Mouse (Mus musculus) midbrain, postnatal 0 days (tissue): ENCODE measurements around the gene Evi5l. TPM values are rescaled to one million over a fixed set of nuclear protein-coding genes. Genes with fewer than 3 reads are reported as not detected.
A peak's percentile ranks its signal among the peaks of the same experiment; 100 is the strongest.
"Not testable (repeated sequence)": the region's sequence is repeated elsewhere in the genome, so short reads cannot be mapped to it uniquely, and the experiment has no call there.

ENCODE experiments used
- ATAC-seq: fragments of 200-750 bp; cut with Nextera tagmentation; 2 replicates; pipeline ENCODE4 v1.8.0; 2017; ENCODE audit warnings: moderate number of reproducible peaks, mild to moderate bottlenecking, moderate TSS enrichment, moderate library complexity; ENCODE audit not compliant: low FRiP score
- DNase-seq: peaks from one replicate; pipeline ENCODE4 v3.0.0-alpha.2; 2015; ENCODE audit warnings: low spot score
- H3K27ac ChIP-seq: fragments of 300-500 bp; sonication (generic); 2 replicates; pipeline ENCODE4 v1.5.1; 2014; ENCODE audit warnings: low read depth, mild to moderate bottlenecking, low read length, mixed read lengths
- H3K27me3 ChIP-seq: fragments of 300-500 bp; sonication (generic); 2 replicates; pipeline ENCODE4 v1.6.1; 2014; ENCODE audit warnings: low read length, control low read depth, mixed read lengths; ENCODE audit not compliant: insufficient read depth
- H3K36me3 ChIP-seq: fragments of 300-500 bp; sonication (generic); 2 replicates; pipeline ENCODE4 v1.6.1; 2014; ENCODE audit warnings: low read length, control low read depth, mixed read lengths; ENCODE audit not compliant: insufficient read depth
- H3K4me1 ChIP-seq: fragments of 300-500 bp; sonication (generic); 2 replicates; pipeline ENCODE4 v1.6.1; 2014; ENCODE audit warnings: mild to moderate bottlenecking, control low read depth, antibody characterized with exemption, low read length, mixed read lengths; ENCODE audit not compliant: insufficient read depth
- H3K4me2 ChIP-seq: fragments of 300-500 bp; sonication (generic); 2 replicates; pipeline ENCODE4 v1.6.1; 2014; ENCODE audit warnings: low read depth, mild to moderate bottlenecking, low read length, mixed read lengths; ENCODE audit not compliant: poor library complexity, severe bottlenecking
- H3K4me3 ChIP-seq: fragments of 300-500 bp; sonication (generic); 2 replicates; pipeline ENCODE4 v1.5.1; 2014; ENCODE audit warnings: low read depth, mild to moderate bottlenecking, low read length, moderate library complexity
- H3K9ac ChIP-seq: fragments of 300-500 bp; sonication (generic); replicated peaks from 2 replicates; pipeline ENCODE4 v1.6.1; 2014; ENCODE audit warnings: mild to moderate bottlenecking, low read length, moderate library complexity, mixed read lengths; ENCODE audit not compliant: poor library complexity, severe bottlenecking
- H3K9me3 ChIP-seq: fragments of 300-500 bp; sonication (generic); 2 replicates; pipeline ENCODE4 v1.6.1; 2016; ENCODE audit warnings: low read length, control low read depth
- CTCF ChIP-seq: IDR thresholded peaks from 2 replicates; pipeline ENCODE4 v1.5.1; 2016; ENCODE audit warnings: antibody characterized with exemption, mild to moderate bottlenecking
- WGBS: fragments of 180-500 bp; shearing (Covaris S2); extraction: QIAGEN DNeasy Blood & Tissue Kit; methylation state at CpG from one replicate; pipeline ENCODE4 v1.1.7; 2014; 5-methylcytosine and 5-hydroxymethylcytosine counted together
- polyA plus RNA-seq: library from polyadenylated mRNA; unstranded; fragments of >200 nt; fragmentation: Nextera tagmentation; extraction: Ambion mirVana; gene quantifications from 2 replicates; pipeline ENCODE4 v1.2.1, GENCODE M21; 2015
- total RNA-seq: library from RNA; depleted of rRNA; stranded (reverse); fragments of >200 nt; gene quantifications from 2 replicates; pipeline ENCODE4 v1.2.3, GENCODE M21; 2014

Evi5l gene
- total and polyA plus RNA-seq, 2 experiments from 2014 or later = 108 to 238 TPM

DNA sequence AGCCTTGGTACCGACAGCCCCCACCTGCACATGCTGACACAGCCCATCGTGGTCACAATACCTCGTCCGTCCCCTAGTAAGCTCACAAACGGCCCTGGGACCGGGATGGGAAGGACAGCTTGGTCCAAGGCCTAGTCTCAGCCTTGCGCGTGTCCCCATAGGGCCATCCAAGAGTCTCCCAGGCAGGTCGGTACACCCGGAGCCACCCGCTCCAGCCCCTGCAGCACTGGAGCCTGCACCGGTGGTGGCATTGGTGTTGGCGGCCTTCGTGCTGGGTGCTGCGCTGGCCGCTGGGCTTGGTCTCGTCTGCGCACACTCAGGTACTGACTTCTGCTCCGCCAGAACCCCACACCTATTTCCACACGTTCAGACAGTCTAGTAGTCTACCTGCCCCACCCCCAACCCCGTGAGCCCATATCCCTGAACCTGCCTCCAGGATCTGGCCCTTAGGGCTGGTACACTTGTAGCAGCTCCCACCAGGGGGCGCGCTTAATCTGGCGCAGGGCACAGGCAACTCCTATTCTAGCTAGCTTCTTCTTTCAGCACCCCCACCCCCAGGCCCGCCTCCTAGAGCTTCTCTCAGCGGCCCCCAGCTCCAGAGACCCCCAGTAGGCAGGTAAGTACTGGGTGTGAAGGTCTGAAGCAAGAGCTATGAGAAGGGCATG, 84.1 kb downstream of the Evi5l start:
- H3K4me2 ChIP-seq = no peak overlapping the region
- no peaks in the 10 kb centered on the region for H3K9me3 ChIP-seq

DNA sequence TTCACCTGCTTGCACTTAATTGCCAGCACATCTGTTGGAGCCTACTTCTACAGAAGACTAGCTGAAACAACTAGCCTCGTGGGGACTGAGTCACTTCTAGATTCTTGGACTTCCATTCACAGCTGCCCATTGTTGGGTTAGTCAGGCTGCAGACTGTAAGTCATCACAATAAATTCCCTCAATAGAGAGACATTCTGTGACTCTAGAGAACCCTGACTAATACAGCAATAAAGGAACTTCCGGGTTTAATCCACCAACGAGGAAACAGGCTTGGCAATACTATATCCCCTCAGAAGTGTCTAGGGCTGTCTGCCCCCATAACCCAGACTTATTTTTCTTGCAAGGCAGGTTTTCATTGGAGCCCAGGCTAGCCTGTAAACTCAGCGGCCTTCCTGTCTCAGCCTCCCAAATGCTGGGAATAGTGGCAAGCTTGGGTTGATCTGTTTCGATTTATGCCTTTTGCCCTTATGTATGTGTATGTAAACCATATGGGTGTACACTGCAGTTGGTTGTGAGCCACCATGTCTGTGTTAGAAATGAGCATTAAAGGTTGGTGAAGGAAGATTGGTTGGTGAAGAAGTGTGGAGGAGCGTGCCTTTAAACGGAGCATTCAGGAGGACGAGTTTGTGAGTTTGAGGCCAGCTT, 85.9 kb downstream of the Evi5l start:
- ATAC-seq (no peak), DNase-seq (no peak)
- 43% methylated on average over 8 of the region's 8 CpGs for WGBS
- Histone ChIP-seq H3K4me2 (peak overlapping the region; percentile 68), H3K9me3 (no peaks in the 10 kb centered on the region), H3K4me1 (peaks cover 3% of the 10 kb centered on the region; the same call in 1 of the 2 replicates), H3K9ac (peak overlapping the region; percentile 79; the same call in 1 of the 2 replicates), H3K4me3 (peak overlapping the region; percentile 65), H3K27me3 (no peaks in the 10 kb centered on the region), H3K36me3 (peaks cover 34% of the 10 kb centered on the region), H3K27ac (peak overlapping the region; percentile 87)
- TF ChIP-seq CTCF = no peak

More for the DNA sequence above, 84.1 kb downstream of the Evi5l start:
- Histone ChIP-seq H3K4me1 (no peaks in the 10 kb centered on the region), H3K9ac (0 out of 2 replicates have a peak overlapping the region, but pooled peaks have one; percentile 19), H3K4me3 (no peak overlapping the region), H3K27me3 (no peaks in the 10 kb centered on the region), H3K27ac (no peak overlapping the region), H3K36me3 (peaks cover 32% of the 10 kb centered on the region)
- WGBS = 33% methylated on average over 26 of the region's 26 CpGs
- ATAC-seq (no peak), DNase-seq (peak; percentile 78)
- peak; percentile 82 for TF ChIP-seq CTCF

DNA sequence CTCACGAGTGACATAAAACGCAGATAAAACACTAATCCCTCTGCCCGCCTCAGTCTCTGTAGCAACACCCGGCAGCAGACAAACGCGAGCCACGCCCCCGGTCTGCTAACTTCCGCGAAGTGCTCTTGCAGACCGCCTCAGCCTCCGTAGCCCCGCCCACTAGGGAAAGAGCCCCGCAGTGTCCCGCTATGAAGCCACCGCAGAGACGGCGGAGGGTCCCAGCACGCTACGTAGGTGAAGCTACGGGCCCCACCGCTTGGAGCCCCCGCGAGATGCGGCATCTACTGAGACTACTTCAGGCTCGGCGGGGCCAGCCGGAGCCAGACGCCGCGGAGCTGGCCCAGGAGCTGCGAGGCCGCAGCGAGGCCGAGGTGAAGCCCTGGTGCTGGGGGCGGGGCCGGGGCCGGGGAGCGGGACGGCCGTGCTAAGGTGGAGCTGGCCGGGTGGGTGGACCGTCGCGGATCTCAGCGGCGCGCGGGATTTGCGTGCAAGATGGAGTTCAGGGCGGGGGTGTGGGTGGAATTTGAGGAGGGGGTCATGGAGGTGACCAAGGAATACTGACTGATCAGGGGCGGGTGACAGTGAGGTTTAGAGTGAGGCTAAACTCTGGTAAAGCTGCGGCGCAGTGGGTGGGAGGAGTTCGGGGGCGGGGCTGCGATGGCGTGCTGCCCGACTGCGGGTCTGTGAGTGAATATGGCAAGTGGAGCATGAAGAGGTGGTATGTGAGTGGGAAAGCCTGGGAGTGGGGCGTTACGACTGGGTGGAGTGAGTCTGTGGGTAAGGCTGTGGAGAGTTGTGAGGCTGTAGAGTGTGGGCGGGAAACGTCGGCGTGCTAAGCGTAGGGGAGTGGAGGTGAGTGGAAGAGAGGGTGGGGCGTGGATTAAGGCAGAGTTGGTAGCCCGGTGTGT, 86.8 kb downstream of the Evi5l start, which contains the start of gene Snapc2:
Snapc2 (plus strand) TSS at position 147 of the 908 bp plus-strand sequence.
- Histone ChIP-seq H3K4me1 (peaks cover 10% of the 10 kb centered on the region), H3K27me3 (no peaks in the 10 kb centered on the region), H3K9ac (peak within 1 kb of the TSS; percentile 79), H3K27ac (peak within 1 kb of the TSS; percentile 87), H3K36me3 (peaks cover 25% of the 10 kb centered on the region), H3K4me2 (peak within 1 kb of the TSS; percentile 68), H3K4me3 (peak within 1 kb of the TSS; percentile 65), H3K9me3 (no peaks in the 10 kb centered on the region)
- TF ChIP-seq CTCF = no peak
- DNase-seq (peak; percentile 97), ATAC-seq (peak; percentile 88)
- under 1% methylated on average over 69 of the region's 69 CpGs for WGBS

DNA sequence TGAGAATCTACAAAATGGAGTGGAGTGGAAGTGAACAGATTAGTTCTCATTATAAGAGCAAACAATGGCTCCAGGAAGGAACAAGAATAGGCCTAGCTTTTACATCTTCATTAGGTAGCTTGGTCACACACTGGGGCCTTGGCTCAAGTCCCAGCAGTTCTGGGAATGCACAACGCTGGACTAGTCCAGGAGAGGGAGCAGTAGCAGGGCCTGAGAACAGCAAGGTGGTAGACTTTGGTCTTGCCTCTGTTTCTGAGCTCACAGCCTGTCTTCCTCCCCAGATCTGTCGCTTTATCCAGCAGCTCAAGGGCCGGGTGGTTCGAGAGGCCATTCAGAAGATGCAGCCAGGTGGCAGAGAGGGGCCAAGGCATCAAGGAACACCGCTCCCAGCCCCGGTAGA, 87.6 kb downstream of the Evi5l start:
- ATAC-seq (no peak), DNase-seq (peak; percentile 91)

DNA sequence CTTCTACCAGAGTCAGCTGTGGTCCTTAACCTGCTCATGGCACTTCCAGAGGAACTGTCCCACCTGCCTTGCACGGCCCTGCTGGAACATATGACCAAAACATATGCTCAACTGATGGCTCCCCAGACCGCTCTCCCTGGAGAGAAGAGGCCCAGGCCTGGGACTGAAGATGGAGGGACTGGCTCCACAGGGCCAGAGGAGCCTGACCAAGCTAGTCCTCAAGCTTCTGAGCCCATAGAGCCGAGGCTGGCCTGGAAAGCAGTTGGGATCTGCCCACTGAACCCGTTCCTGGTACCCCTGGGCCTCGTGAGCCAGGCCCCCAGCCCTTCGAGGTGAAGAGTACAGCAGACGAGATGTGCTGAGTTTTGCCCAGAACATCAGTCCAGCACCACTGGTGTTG, 89.1 kb downstream of the Evi5l start:
- H3K4me1 ChIP-seq = peaks cover 10% of the 10 kb centered on the region
- not testable (repeated sequence) for H3K9me3 ChIP-seq, H3K27ac ChIP-seq, H3K4me2 ChIP-seq, H3K27me3 ChIP-seq, H3K4me3 ChIP-seq, ATAC-seq, H3K9ac ChIP-seq, DNase-seq
- H3K36me3 ChIP-seq = peaks cover 29% of the 10 kb centered on the region
- 90% methylated on average over 7 of the region's 7 CpGs for WGBS

More for the DNA sequence above, 87.6 kb downstream of the Evi5l start:
- peak overlapping the region; percentile 68 for H3K4me2 ChIP-seq
- WGBS = 50% methylated on average over 6 of the region's 6 CpGs
- H3K27ac ChIP-seq = peak overlapping the region; percentile 87
- H3K27me3 ChIP-seq = no peaks in the 10 kb centered on the region
- peak overlapping the region; percentile 79 for H3K9ac ChIP-seq
- peaks cover 10% of the 10 kb centered on the region for H3K4me1 ChIP-seq
- no peaks in the 10 kb centered on the region for H3K9me3 ChIP-seq
- peak; percentile 73 for TF ChIP-seq CTCF
- peaks cover 21% of the 10 kb centered on the region for H3K36me3 ChIP-seq
- peak overlapping the region; percentile 65 for H3K4me3 ChIP-seq
